Mouse (Mus musculus) lung, postnatal 36 days (tissue): ENCODE results near the gene Stpg4.

ENCODE experiments used
- DNase-seq: peaks from one replicate; pipeline ENCODE4 v3.0.0; 2022; ENCODE audit warnings: mixed read lengths

Gene Stpg4

GRCm38 (mm10) chr17:87377536-87377935 is 50.0 kb downstream of the Stpg4 start:
- peak; percentile 79 for DNase-seq

- DNase-seq: no peak
Measured at GRCm38 (mm10) chr17:87376831-87377471, 50.6 kb downstream of the Stpg4 start.

DNA sequence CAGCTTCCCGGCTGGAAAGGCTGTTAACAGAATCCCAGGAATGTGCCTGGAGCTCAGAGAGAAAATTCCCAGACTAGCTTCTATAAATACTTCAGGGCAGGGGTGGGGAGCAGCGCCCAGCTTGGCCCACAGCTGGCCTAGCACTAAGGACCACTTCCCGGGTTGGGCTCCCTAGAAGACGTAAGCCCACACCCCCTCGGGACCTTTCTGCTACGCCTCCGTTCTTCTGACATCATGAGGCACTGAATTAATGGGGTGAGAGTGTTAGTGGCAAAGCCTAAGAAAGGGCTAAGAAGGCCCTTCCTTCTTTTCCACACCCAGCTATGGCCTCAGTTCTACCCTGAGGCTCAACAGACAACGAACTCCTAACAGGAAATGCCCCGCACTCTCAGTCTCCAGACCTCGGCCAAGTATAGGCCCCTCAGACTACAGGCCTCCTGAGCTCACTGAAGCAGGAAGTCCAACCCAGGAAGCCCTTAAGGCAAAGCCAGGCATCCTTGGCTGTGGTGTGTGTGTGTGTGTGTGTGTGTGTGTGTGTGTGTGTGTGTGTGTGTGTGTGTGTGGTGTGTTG is 51.5 kb downstream of the Stpg4 start:
- peak; percentile 45 for DNase-seq

- DNase-seq: no peak
Measured at GRCm38 (mm10) chr17:87373327-87373726, 54.2 kb downstream of the Stpg4 start.

DNA sequence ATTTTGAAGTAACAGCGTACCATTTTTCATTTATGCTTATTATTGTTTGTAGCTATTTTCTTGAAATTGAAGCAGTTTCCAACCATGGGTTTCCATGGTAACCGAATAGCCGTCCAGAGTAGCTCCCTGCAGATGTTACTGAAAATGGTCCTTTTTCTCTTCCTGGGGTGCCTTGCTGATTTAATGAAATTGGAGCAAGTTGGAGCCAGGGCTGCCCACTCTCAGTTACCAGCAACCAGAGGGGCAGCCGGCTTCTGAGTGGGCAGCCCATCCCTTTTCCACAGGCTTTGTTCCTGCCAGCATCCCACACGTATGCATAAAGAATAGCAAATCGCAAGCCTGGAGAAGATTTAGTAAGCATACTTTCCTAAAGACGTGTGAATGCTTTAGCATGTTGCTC is 55.4 kb downstream of the Stpg4 start:
- DNase-seq: no peak

GRCm38 (mm10) chr17:87369270-87369759 is 58.2 kb downstream of the Stpg4 start:
- no peak for DNase-seq

GRCm38 (mm10) chr17:87368481-87368880 is 59.1 kb downstream of the Stpg4 start:
- peak; percentile 27 for DNase-seq

GRCm38 (mm10) chr17:87367640-87368039 is 59.9 kb downstream of the Stpg4 start:
- DNase-seq: peak; percentile 50

GRCm38 (mm10) chr17:87367228-87367627 is 60.3 kb downstream of the Stpg4 start:
- peak; percentile 22 for DNase-seq

GRCm38 (mm10) chr17:87366520-87366919 is 61.0 kb downstream of the Stpg4 start:
- DNase-seq: no peak

DNA sequence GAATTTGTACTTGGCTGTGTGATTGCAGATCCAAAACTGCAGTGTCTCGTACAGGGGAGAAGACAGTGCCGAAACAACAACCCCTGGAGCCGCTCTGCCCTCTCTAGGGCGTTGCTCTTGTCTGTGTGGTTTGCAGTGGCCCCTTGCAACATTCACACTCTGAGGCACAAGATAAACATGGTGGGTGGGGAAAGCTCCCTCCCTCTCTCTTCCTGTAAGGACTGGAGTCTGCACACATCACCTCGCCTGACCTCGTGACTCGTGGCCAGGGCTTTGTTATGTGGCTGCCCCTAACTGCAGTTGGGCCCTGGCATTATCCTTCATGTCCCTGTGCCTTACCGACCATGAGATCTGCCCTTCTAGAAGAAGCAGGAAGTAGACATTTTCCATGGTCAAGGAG is 62.3 kb downstream of the Stpg4 start:
- DNase-seq: peak; percentile 79

- no peak for DNase-seq
Measured at GRCm38 (mm10) chr17:87364108-87364507, 63.4 kb downstream of the Stpg4 start.

DNA sequence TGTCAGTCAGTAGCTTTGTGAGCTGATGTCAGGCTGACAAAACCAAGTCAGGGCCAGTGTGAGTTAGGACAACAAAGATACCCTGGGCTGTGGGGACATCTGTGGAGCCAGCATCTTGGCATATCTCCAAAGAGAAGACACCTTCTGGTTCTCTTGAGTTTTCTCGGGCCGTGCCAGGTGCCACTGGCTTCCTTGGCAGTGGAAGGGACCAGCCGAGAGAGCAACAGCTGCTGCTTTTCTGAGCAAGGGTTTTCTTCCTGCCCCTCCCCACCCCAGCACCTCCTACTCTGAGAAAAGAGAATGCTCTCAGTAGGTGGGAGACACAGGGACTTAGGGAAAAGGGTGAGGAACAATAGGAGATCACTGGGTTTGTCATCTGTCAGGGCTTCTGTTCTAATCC is 66.4 kb downstream of the Stpg4 start:
- DNase-seq: no peak

- DNase-seq: no peak
Measured at GRCm38 (mm10) chr17:87357506-87357905, 70.0 kb downstream of the Stpg4 start.

DNA sequence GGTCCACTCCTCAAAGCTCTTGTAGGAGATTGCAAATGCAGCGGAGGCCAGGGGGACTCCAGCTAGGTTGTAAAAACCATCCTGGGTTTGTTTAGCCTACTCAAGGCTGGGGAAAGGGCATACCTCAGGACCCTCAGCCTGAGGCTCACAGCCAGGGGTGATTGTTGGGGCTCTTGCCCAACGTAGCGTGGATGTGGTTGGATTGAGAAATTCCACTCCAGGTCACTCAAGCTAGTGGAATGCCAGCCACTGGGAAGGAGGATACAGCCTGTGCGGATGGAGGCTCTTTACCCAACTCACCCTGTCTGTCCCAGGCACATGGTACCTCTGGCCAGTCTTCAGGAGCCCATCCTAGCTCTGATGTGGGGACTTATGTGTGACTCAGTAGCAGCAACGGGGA is 71.3 kb downstream of the Stpg4 start:
- peak; percentile 67 for DNase-seq

GRCm38 (mm10) chr17:87355456-87355855 is 72.1 kb downstream of the Stpg4 start:
- no peak for DNase-seq

DNA sequence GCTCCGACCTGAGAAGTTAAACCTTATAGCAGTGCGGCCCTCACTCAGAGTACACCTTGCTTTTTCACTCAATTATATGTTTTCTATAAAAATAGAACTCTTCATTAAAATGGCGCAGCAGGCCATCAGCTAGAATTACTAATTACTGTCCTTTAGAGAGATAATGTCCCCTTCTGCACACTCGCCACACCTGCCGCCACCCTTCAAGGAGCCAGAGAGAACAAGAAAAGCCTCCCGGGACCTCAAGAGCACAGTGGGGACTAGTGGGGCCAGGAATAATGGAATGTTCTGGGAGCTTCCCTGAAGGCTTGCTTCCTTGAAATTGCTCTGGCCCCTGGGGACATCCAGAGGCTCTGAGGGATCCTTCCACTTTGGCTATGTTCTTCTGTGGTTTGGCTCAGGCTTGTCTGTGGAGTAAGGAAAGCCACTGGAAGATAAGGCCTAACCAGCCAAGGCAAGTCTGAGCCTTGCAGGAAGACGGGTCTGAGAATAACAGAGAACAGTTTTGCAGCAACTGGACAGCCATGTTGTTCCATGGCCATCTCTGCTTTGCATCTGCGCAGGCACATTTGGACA is 73.7 kb downstream of the Stpg4 start:
- DNase-seq: no peak

GRCm38 (mm10) chr17:87352898-87353225 is 74.7 kb downstream of the Stpg4 start:
- DNase-seq: no peak

DNA sequence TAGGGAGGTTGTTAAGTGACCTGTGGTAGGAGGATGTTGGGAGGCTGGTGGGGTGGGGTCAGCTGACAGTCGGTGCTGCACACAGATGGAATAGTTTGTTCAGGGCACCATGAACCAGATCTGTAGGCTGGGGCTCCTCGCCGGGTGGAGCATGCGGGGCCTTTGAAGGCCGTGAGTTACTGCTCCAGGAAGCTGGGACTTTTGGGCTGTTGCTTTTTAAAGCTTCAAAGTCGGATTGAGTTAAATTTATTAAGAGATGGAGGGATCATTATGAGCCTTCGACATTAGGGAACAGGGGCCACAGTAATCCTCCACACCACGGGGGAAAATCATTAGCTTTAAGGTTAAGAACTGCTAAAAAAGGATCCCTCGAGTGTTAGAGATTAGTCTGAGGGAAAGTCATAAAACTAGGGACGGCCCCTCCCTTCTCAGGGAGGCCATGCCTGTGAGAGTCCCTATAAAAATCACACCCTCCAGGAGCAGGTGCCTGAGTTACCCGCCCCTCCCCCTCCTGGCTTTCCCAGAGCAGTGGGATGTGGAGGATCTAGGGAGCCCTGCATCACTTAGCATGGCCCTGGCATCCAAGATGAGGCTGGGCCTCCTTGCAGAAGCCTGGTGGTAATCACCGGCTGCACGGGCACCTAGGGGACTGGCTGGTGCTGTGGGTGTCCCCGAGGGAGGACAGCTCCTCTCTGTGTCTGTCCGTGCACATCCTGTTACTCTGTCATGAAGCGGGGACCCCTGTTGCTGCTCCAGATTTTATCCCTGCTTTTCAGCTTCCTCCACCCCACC is 75.2 kb downstream of the Stpg4 start:
- no peak for DNase-seq

DNA sequence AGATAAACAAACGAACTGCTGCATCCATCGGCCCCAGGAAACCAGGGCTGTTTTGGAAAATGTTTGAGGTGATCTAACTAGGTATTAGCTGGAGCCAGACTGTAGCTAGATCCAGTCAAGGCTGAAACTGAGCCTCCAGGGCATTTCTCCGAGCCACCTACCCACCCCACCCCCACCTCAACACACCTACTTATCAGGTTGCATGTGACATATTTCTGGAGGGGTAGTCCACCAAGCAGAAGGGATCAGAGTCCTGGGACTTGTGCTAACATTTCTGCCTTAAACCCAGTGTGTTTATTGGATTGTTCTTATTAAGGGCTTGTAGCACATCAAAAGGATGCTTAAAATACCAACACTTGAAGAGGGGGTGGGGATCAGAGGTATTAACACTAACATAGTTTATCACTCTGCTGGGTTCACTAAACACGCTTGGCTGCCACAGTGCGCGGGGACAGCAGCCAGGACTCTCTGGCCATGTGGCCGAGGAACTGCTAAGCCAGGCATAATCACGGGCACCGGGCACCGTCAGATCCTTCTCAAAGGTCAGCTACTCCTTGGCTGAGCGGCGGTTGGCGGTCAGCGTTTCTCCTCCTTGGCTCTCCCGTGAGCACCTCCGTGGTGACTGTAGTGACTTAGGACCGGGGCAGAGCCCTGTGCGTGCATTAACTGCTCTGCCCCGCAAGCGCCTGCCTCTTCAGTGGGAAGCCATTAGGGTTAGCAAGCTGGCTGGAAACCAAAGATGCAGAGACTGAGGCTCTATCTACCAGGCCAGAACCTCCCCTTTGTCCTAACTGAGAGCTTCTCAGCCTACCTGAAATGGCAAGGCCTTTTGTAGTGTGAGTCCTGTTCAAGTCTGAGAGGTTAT is 76.1 kb downstream of the Stpg4 start:
- peak; percentile 60 for DNase-seq

DNA sequence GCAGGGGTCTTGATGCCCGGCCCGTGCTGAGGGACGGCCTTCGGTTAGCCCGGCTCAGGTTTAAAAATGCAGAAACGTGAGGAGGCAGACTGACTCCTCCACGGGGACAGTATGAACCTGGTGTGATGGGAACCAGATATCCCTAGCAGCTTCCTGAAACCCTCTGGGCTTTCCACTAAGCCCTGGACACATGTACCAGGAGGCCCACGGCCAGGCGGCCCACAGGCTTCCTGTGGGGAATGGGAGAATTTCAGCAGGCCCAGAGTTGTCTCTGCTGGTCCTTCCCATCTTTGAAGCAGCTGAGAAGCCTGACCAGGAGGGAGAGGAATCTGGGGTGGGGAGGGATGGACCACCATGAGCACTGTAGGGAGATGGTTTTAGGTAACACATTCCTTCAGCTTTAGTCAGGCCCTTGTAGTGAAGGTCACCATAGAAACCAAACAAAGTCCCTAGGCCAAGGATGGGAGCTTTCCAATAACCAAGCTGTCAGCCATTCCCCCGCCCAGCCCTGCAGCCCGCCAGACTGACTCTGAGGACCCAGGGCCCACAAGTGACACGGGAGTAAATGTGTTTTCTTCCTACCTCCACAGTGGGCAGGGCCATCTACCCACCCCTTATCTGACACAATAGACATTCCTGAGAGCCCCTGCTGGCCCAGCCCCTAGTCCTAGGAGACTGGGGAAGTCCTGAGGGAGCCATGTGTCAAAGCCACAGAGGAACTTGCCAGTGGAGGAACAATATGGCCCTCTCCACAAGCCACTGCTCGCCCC is 76.9 kb downstream of the Stpg4 start:
- DNase-seq: peak; percentile 59

GRCm38 (mm10) chr17:87349575-87349974 is 78.0 kb downstream of the Stpg4 start:
- DNase-seq: no peak
